Mouse (Mus musculus) CH12F3 (cell line): ENCODE data around the gene Lkaaear1.

ENCODE experiments used
- in situ Hi-C: fragments of 300-500 bp; cut with MboI; formaldehyde crosslinking; loops from 2 replicates; pipeline ENCODE4 v1.14.3; 2020; ENCODE audit warnings: low sequenced_read_pairs

Gene Lkaaear1

GRCm38 (mm10) chr2:181657441-181657840 is 40.8 kb downstream of the Lkaaear1 start:
- in situ Hi-C loops: no loop called here

- in situ Hi-C loops: no loop called here
Observed at GRCm38 (mm10) chr2:181656734-181657133, 41.5 kb downstream of the Lkaaear1 start, which contains the start of gene Gm29797. Gene Gm29797, plus strand, starts transcription at chr2:181657034.

GRCm38 (mm10) chr2:181653523-181653922 is 44.7 kb downstream of the Lkaaear1 start:
- in situ Hi-C loops: no loop called here

GRCm38 (mm10) chr2:181653065-181653464 is 45.2 kb downstream of the Lkaaear1 start:
- in situ Hi-C loops: no loop called here

GRCm38 (mm10) chr2:181648926-181649325 is 49.3 kb downstream of the Lkaaear1 start:
- in situ Hi-C loops: no loop called here
